Mouse (Mus musculus): ENCODE measurements around the gene Ascl5. TPM values are rescaled to one million over a fixed set of nuclear protein-coding genes. Genes with fewer than 3 reads are reported as not detected.

Gene Ascl5
- polyA plus RNA-seq, 1 experiment from 2014 or later: not detected

- WGBS: 76% methylated on average over 8 of the region's 8 CpGs
- no peak overlapping the region for H3K4me3 ChIP-seq
- H3K27ac ChIP-seq: no peak overlapping the region
- peaks cover 93% of the 10 kb centered on the region for H3K36me3 ChIP-seq
- no peaks in the 10 kb centered on the region for H3K27me3 ChIP-seq (ENCODE audit: low read depth, poor library complexity, severe bottlenecking)
- no peak for DNase-seq (ENCODE audit: low spot score)
- peaks cover 26% of the 10 kb centered on the region for H3K4me1 ChIP-seq
- H3K9me3 ChIP-seq (replicated peaks): no peaks in the 10 kb centered on the region
These were observed 18.9 kb upstream of the Ascl5 start for GRCm38 (mm10) chr1:136031697-136032096.

GRCm38 (mm10) chr1:136032961-136033360 is 17.6 kb upstream of the Ascl5 start:
- Histone ChIP-seq H3K4me1 (peaks cover 26% of the 10 kb centered on the region), H3K4me3 (no peak overlapping the region), H3K9me3 (replicated peaks) (no peaks in the 10 kb centered on the region), H3K36me3 (peaks cover 81% of the 10 kb centered on the region), H3K27me3 (ENCODE audit: low read depth, poor library complexity, severe bottlenecking) (no peaks in the 10 kb centered on the region), H3K27ac (no peak overlapping the region)
- DNase-seq (ENCODE audit: low spot score): no peak
- 51% methylated on average over 7 of the region's 7 CpGs for WGBS

- Histone ChIP-seq H3K27ac (no peak overlapping the region), H3K4me3 (no peak overlapping the region), H3K27me3 (ENCODE audit: low read depth, poor library complexity, severe bottlenecking) (peaks cover 39% of the 10 kb centered on the region), H3K36me3 (peaks cover 21% of the 10 kb centered on the region), H3K9me3 (replicated peaks) (no peaks in the 10 kb centered on the region), H3K4me1 (peaks cover 20% of the 10 kb centered on the region; the same call in 1 of the 2 replicates)
- WGBS: 81% methylated on average over 5 of the region's 5 CpGs
- no peak for DNase-seq (ENCODE audit: low spot score)
These were observed 11.7 kb upstream of the Ascl5 start for GRCm38 (mm10) chr1:136038746-136039538.

DNA sequence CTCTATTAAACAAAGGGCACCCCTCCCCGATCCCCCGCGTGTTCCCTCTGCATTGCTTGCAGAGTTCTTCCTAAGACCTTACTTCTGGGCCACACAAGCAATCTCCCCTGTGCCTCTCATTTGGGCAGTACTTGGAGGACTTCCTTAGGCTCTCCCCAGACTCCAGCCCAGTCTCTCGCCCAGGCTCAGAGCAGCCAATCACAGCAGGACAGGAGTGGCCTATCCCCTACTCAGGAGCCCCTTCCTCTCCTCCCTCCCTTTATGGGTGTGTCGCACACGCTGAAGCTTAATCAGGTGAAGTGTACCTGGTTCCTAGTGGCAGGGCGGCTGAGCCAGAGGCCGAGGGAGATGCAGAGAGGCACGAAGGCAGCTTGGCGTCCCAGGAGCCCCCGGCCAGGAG is 10.2 kb upstream of the Ascl5 start:
- DNase-seq (ENCODE audit: low spot score): no peak
- peaks cover 20% of the 10 kb centered on the region; the same call in 1 of the 2 replicates for H3K4me1 ChIP-seq
- peaks cover 39% of the 10 kb centered on the region for H3K27me3 ChIP-seq (ENCODE audit: low read depth, poor library complexity, severe bottlenecking)
- H3K36me3 ChIP-seq: peaks cover 6% of the 10 kb centered on the region
- no peaks in the 10 kb centered on the region for H3K9me3 ChIP-seq (replicated peaks)
- 13% methylated on average over 11 of the region's 11 CpGs for WGBS
- H3K4me3 ChIP-seq: no peak overlapping the region
- no peak overlapping the region for H3K27ac ChIP-seq

DNA sequence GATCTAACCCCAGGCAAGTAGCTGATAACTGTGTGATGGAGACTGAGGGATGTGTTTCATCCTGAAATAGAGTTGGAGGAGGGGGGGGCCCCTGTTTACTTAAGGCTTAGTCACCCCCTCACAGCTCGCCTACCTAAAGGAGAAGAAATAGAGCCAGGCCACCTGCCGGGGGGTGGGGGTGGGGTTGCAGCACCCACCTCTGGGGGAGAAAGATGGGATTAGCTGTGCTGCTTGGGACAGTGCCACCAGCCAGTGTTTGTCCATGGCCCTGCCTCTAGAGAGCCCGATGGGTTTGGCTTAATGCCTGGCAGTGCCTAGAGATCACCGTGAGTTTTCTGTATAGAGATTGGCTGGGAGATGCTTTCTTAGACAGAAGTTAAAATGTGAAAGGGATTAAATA is 9.7 kb upstream of the Ascl5 start:
- WGBS: 34% methylated on average over 4 of the region's 4 CpGs
- Histone ChIP-seq H3K27me3 (ENCODE audit: low read depth, poor library complexity, severe bottlenecking) (peaks cover 39% of the 10 kb centered on the region), H3K27ac (no peak overlapping the region), H3K4me1 (peaks cover 20% of the 10 kb centered on the region; the same call in 1 of the 2 replicates), H3K4me3 (no peak overlapping the region), H3K36me3 (peaks cover 2% of the 10 kb centered on the region), H3K9me3 (replicated peaks) (no peaks in the 10 kb centered on the region)
- no peak for DNase-seq (ENCODE audit: low spot score)

- Histone ChIP-seq H3K27me3 (ENCODE audit: low read depth, poor library complexity, severe bottlenecking) (peaks cover 57% of the 10 kb centered on the region), H3K9me3 (replicated peaks) (no peaks in the 10 kb centered on the region), H3K27ac (no peak overlapping the region), H3K4me3 (no peak overlapping the region), H3K36me3 (no peaks in the 10 kb centered on the region), H3K4me1 (peaks cover 16% of the 10 kb centered on the region)
- DNase-seq (ENCODE audit: low spot score): peak; percentile 71
- WGBS: 13% methylated on average over 4 of the region's 4 CpGs
These were observed 4.8 kb upstream of the Ascl5 start for GRCm38 (mm10) chr1:136045774-136046173.

DNA sequence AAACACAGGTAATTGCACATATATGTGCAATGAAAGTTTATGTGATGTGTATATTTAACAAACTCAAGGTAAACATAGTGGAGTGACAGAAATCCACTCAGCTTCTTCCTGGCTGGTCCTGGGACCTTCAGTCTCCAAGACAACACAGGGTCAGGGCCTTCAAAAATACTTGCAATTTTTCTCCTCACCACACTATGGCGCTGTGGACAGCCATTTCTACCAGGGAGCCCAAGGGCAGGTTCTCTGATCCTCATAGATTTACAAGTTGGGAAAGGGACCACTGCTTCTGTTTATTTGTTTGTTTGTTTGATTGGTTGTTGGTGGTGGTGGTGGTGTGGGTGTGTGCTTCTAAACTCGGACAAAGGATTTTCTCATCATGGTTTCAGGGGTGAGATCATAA is 3.2 kb upstream of the Ascl5 start:
- Histone ChIP-seq H3K36me3 (no peaks in the 10 kb centered on the region), H3K4me3 (no peak overlapping the region), H3K4me1 (peaks cover 18% of the 10 kb centered on the region), H3K9me3 (replicated peaks) (no peaks in the 10 kb centered on the region), H3K27me3 (ENCODE audit: low read depth, poor library complexity, severe bottlenecking) (peaks cover 58% of the 10 kb centered on the region), H3K27ac (no peak overlapping the region)
- DNase-seq (ENCODE audit: low spot score): no peak
- WGBS: 2% methylated on average over 2 of the region's 2 CpGs

- no peak overlapping the region for H3K27ac ChIP-seq
- DNase-seq (ENCODE audit: low spot score): no peak
- no peaks in the 10 kb centered on the region for H3K36me3 ChIP-seq
- no peak overlapping the region for H3K4me3 ChIP-seq
- no peaks in the 10 kb centered on the region for H3K9me3 ChIP-seq (replicated peaks)
- peaks cover 58% of the 10 kb centered on the region for H3K27me3 ChIP-seq (ENCODE audit: low read depth, poor library complexity, severe bottlenecking)
- 75% methylated on average over 9 of the region's 9 CpGs for WGBS
- peaks cover 21% of the 10 kb centered on the region for H3K4me1 ChIP-seq
These were observed 2.7 kb upstream of the Ascl5 start for GRCm38 (mm10) chr1:136047894-136048293.

GRCm38 (mm10) chr1:136051013-136051315 is 360 bp downstream of the Ascl5 start:
- Histone ChIP-seq H3K4me1 (peaks cover 21% of the 10 kb centered on the region), H3K27ac (no peak overlapping the region), H3K4me3 (peak overlapping the region; percentile 46), H3K9me3 (replicated peaks) (no peaks in the 10 kb centered on the region), H3K27me3 (ENCODE audit: low read depth, poor library complexity, severe bottlenecking) (peaks cover 72% of the 10 kb centered on the region), H3K36me3 (no peaks in the 10 kb centered on the region)
- WGBS: 2% methylated on average over 36 of the region's 36 CpGs
- DNase-seq (ENCODE audit: low spot score): peak; percentile 44

DNA sequence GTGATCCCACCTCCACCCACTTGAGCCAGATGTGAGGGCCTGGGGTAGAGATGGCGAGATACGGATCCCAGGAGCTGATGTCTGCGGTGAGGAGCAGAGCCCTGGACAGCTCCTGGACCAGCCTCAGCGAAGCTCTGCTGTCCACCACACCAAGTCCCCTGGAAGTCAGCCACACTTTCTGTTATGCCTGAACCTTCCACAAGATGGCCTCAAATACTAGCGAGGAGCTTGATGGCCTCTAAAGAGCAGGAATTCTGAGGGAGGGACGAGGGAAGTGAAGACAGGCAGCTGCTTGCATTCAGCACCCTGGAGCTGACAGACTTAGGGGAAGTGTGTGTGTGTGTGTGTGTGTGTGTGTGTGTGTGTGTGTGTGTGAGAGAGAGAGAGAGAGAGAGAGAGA is 861 bp downstream of the Ascl5 start:
- DNase-seq (ENCODE audit: low spot score): peak; percentile 70
- Histone ChIP-seq H3K4me3 (peak overlapping the region; percentile 46), H3K4me1 (peaks cover 21% of the 10 kb centered on the region), H3K9me3 (replicated peaks) (no peaks in the 10 kb centered on the region), H3K27ac (no peak overlapping the region), H3K36me3 (no peaks in the 10 kb centered on the region), H3K27me3 (ENCODE audit: low read depth, poor library complexity, severe bottlenecking) (peaks cover 72% of the 10 kb centered on the region)
- 1% methylated on average over 6 of the region's 6 CpGs for WGBS

DNA sequence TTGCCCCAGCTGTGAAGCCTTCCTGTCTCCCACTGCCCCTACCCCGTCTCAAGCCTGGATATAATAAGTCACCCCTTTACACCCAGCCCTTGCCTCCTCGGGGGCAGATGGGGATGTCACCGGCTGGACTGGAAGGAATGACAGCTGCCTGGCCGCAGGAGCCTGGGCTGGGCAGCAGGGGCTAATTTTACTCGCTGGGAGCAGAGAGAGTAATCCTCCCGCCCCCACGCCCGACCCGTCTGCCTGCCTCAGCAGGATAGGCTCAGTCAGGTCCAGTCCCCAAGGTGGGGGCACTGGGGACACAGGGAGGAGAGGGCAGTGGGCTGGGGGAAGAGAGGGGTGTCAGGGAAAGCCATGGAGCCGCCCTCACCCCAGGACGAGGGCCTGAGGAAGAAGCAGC is 1.9 kb downstream of the Ascl5 start, which contains the start of gene Cacna1s:
TSS of gene Cacna1s (plus strand) at position 204 of the 400 bp plus-strand sequence.
- H3K36me3 ChIP-seq: no peaks in the 10 kb centered on the region
- DNase-seq (ENCODE audit: low spot score): no peak
- 28% methylated on average over 11 of the region's 11 CpGs for WGBS
- H3K4me1 ChIP-seq: peaks cover 23% of the 10 kb centered on the region
- H3K4me3 ChIP-seq: no peak within 1 kb of the TSS
- H3K9me3 ChIP-seq (replicated peaks): no peaks in the 10 kb centered on the region
- H3K27ac ChIP-seq: no peak within 1 kb of the TSS
- H3K27me3 ChIP-seq (ENCODE audit: low read depth, poor library complexity, severe bottlenecking): peaks cover 64% of the 10 kb centered on the region

- Histone ChIP-seq H3K27me3 (ENCODE audit: low read depth, poor library complexity, severe bottlenecking) (peaks cover 39% of the 10 kb centered on the region), H3K9me3 (replicated peaks) (no peaks in the 10 kb centered on the region), H3K4me3 (no peak overlapping the region), H3K36me3 (no peaks in the 10 kb centered on the region), H3K4me1 (peaks cover 18% of the 10 kb centered on the region), H3K27ac (no peak overlapping the region)
- DNase-seq (ENCODE audit: low spot score): no peak
- 82% methylated on average over 3 of the region's 3 CpGs for WGBS
These were observed 5.2 kb downstream of the Ascl5 start for GRCm38 (mm10) chr1:136055771-136056170.

- H3K27me3 ChIP-seq (ENCODE audit: low read depth, poor library complexity, severe bottlenecking): peaks cover 11% of the 10 kb centered on the region
- H3K4me1 ChIP-seq: peaks cover 5% of the 10 kb centered on the region; the same call in 1 of the 2 replicates
- H3K4me3 ChIP-seq: no peak overlapping the region
- no peak for DNase-seq (ENCODE audit: low spot score)
- 53% methylated on average over 3 of the region's 3 CpGs for WGBS
- no peaks in the 10 kb centered on the region for H3K36me3 ChIP-seq
- H3K9me3 ChIP-seq (replicated peaks): no peaks in the 10 kb centered on the region
- H3K27ac ChIP-seq: no peak overlapping the region
These were observed 8.0 kb downstream of the Ascl5 start for GRCm38 (mm10) chr1:136058594-136058993.
